Mouse (Mus musculus): ENCODE data around the gene Olfr1098.

Olfr1098 gene

DNA sequence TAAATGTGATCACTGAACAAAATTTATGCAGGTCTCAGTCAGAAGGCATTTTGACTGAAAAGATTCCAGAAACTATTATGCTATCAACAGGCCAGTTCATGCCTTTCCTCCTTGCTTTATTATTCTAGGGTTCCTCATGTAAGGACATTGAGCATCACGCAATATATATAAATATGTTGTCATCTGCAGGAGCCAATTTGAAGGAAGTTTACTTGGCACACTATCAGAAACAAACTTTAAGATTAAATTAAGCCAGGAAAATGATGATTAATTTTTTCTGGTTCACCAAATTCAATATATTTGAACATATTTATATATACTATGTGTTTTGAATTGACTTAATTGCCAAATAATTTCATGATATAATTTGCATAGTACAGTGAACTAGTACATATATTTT is at the start of gene Olfr1098:
Gene Olfr1098, minus strand, starts transcription at position 101 of the 400 bp plus-strand sequence.
- DNase-seq: no peak

GRCm38 (mm10) chr2:86960593-86960992 is 36.2 kb upstream of the Olfr1098 start, which contains the start of gene Olfr1099:
TSS of gene Olfr1099 (minus strand) at chr2:86960693.
- no peak for DNase-seq

- DNase-seq: no peak
These were observed 2.2 kb upstream of the Olfr1098 start for GRCm38 (mm10) chr2:86926557-86926956.

GRCm38 (mm10) chr2:86905647-86906046 is 18.7 kb downstream of the Olfr1098 start:
- DNase-seq: no peak

- DNase-seq: no peak
These were observed 32.2 kb downstream of the Olfr1098 start, which contains the start of gene Olfr1097 for GRCm38 (mm10) chr2:86892116-86892515. TSS of gene Olfr1097 (minus strand) at chr2:86892216.

DNA sequence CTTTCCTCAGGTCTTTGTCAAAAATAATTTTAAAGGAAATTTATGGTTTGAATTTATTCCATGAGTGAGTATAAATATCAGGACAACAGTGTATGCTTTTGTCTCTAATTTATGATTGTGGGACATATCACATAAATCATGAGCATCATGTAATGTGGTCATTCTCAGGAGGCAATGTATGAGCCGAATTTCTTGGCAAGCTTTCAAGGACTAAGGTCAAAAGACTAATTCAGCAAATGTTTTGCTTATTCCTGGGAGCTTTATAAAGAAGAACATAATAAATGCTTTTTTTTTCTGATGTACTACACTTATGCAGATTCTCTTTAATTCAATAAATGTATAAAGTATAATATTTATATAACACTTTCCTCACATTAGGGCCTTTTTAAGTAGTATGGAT is 49.6 kb downstream of the Olfr1098 start, which contains the start of gene Gm13723:
Gene Gm13723, minus strand, starts transcription at position 101 of the 400 bp plus-strand sequence.
- DNase-seq: no peak

Data from embryo, embryonic 11 days (tissue).